Mouse (Mus musculus) heart, adult 2 months (tissue): ENCODE measurements around the gene Mkrn1. TPM values are rescaled to one million over a fixed set of nuclear protein-coding genes. Genes with fewer than 3 reads are reported as not detected.
A peak's percentile ranks its signal among the peaks of the same experiment; 100 is the strongest.
"Not testable (repeated sequence)": the region's sequence is repeated elsewhere in the genome, so short reads cannot be mapped to it uniquely, and the experiment has no call there.

Experiments used
- DNase-seq, 2 experiments: peaks; one replicate each; pipeline ENCODE4 v3.0.0; 2021
- H3K27ac ChIP-seq: fragments of 200-600 bp; 2 replicates; pipeline ENCODE4 v1.8.1; 2022
- H3K27me3 ChIP-seq: fragments of 200-500 bp; 2 replicates; pipeline ENCODE4 v1.6.1; 2012; ENCODE audit warnings: mild to moderate bottlenecking, low read length, inconsistent platforms, mixed read lengths; ENCODE audit not compliant: control insufficient read depth, insufficient read depth
- H3K36me3 ChIP-seq: fragments of 200-500 bp; 2 replicates; pipeline ENCODE4 v1.6.1; 2012; ENCODE audit warnings: low read length, inconsistent platforms; ENCODE audit not compliant: control insufficient read depth, insufficient read depth
- H3K4me1 ChIP-seq: fragments of 200-500 bp; 2 replicates; pipeline ENCODE4 v1.6.1; 2011; ENCODE audit warnings: low read length; ENCODE audit not compliant: control insufficient read depth, insufficient read depth
- H3K4me3 ChIP-seq: fragments of 200-600 bp; 2 replicates; pipeline ENCODE4 v1.8.1; 2022
- H3K79me2 ChIP-seq: fragments of 200-500 bp; replicated peaks from 2 replicates; pipeline ENCODE4 v1.6.1; 2012; ENCODE audit warnings: mild to moderate bottlenecking, inconsistent platforms, low read length, moderate library complexity, mixed read lengths; ENCODE audit not compliant: control insufficient read depth, insufficient read depth
- H3K9ac ChIP-seq: fragments of 200-500 bp; 2 replicates; pipeline ENCODE4 v1.6.1; 2012; ENCODE audit warnings: low read depth, mild to moderate bottlenecking, control low read depth, inconsistent platforms, low read length, mixed read lengths
- CTCF ChIP-seq: fragments of 200-600 bp; IDR thresholded peaks from 2 replicates; pipeline ENCODE4 v1.8.1; 2022; ENCODE audit warnings: antibody characterized with exemption, mild to moderate bottlenecking, moderate library complexity
- EP300 ChIP-seq: fragments of 200-500 bp; IDR thresholded peaks from 2 replicates; pipeline ENCODE4 v1.6.1; 2011; ENCODE audit warnings: low read depth, low read length, control low read depth; ENCODE audit not compliant: insufficient read depth
- POLR2A ChIP-seq: fragments of 200-500 bp; IDR thresholded peaks from 2 replicates; pipeline ENCODE4 v1.6.1; 2011; ENCODE audit warnings: mild to moderate bottlenecking, low read depth, low read length, control low read depth; ENCODE audit not compliant: insufficient read depth
- WGBS: fragments of 180-500 bp; shearing (Covaris S2); methylation state at CpG from one replicate; pipeline ENCODE4 v1.1.7; 2018; 5-methylcytosine and 5-hydroxymethylcytosine counted together
- intact Hi-C: fragments of 180-260 bp; cut with DNase I; formaldehyde crosslinking; loops from one replicate; pipeline ENCODE4 v1.15.1; 2025
- polyA plus RNA-seq: library from polyadenylated mRNA; depleted of rRNA; stranded (reverse); fragments of >200 nt; gene quantifications from 2 replicates; pipeline ENCODE4 v1.2.3, GENCODE M21; 2012
- total RNA-seq, 2 experiments: library from RNA; stranded (reverse); gene quantifications; 2 replicates each; pipeline ENCODE4 v1.2.3; 2021

The Mkrn1 gene
- total and polyA plus RNA-seq, 3 experiments, result 48.8 to 156 (median 49.3) TPM

GRCm38 (mm10) chr6:39372727-39373126 lies 47.5 kb downstream of the Mkrn1 start:
- peak overlapping the region; percentile 8; the same call in 1 of the 2 replicates for H3K9ac ChIP-seq
- no peak overlapping the region for H3K4me3 ChIP-seq
- no peaks in the 10 kb centered on the region for H3K27me3 ChIP-seq
- H3K36me3 ChIP-seq, result peaks cover 2% of the 10 kb centered on the region; the same call in 1 of the 2 replicates
- WGBS, result 24% methylated on average over 7 of the region's 7 CpGs
- TF ChIP-seq EP300 (no peak), CTCF (no peak), POLR2A (no peak)
- H3K27ac ChIP-seq, result peak overlapping the region; percentile 28; the same call in 1 of the 2 replicates
- peaks cover 6% of the 10 kb centered on the region for H3K4me1 ChIP-seq
- H3K79me2 ChIP-seq, result no peaks in the 10 kb centered on the region; the same call in 1 of the 2 replicates
- intact Hi-C loops, result no loop called here
- DNase-seq, result peak; percentile 58 to 75

- TF ChIP-seq EP300 (no peak), CTCF (no peak), POLR2A (no peak)
- no peaks in the 10 kb centered on the region for H3K79me2 ChIP-seq
- H3K27ac ChIP-seq, result no peak overlapping the region
- intact Hi-C loops, result no loop called here
- peaks cover 2% of the 10 kb centered on the region; the same call in 1 of the 2 replicates for H3K36me3 ChIP-seq
- H3K9ac ChIP-seq, result no peak overlapping the region
- peaks cover 6% of the 10 kb centered on the region for H3K4me1 ChIP-seq
- no peaks in the 10 kb centered on the region for H3K27me3 ChIP-seq
- DNase-seq, result no peak
- no peak overlapping the region for H3K4me3 ChIP-seq
Measured at GRCm38 (mm10) chr6:39372042-39372441, 48.2 kb downstream of the Mkrn1 start.

- peaks cover 2% of the 10 kb centered on the region; the same call in 1 of the 2 replicates for H3K36me3 ChIP-seq
- no peak overlapping the region for H3K9ac ChIP-seq
- intact Hi-C loops, result no loop called here
- H3K27me3 ChIP-seq, result no peaks in the 10 kb centered on the region
- TF ChIP-seq CTCF (no peak), EP300 (no peak), POLR2A (no peak)
- no peak for DNase-seq
- peaks cover 4% of the 10 kb centered on the region; the same call in 1 of the 2 replicates for H3K4me1 ChIP-seq
- H3K79me2 ChIP-seq, result no peaks in the 10 kb centered on the region
- H3K4me3 ChIP-seq, result no peak overlapping the region
- 78% methylated on average over 3 of the region's 3 CpGs for WGBS
- no peak overlapping the region for H3K27ac ChIP-seq
Measured at GRCm38 (mm10) chr6:39369631-39370030, 50.6 kb downstream of the Mkrn1 start.

GRCm38 (mm10) chr6:39362684-39363083 lies 57.6 kb downstream of the Mkrn1 start:
- H3K9ac ChIP-seq, result no peak overlapping the region
- TF ChIP-seq POLR2A (no peak), CTCF (no peak), EP300 (no peak)
- no peak overlapping the region for H3K27ac ChIP-seq
- 99% methylated on average over 2 of the region's 2 CpGs for WGBS
- H3K4me1 ChIP-seq, result no peaks in the 10 kb centered on the region
- H3K79me2 ChIP-seq, result no peaks in the 10 kb centered on the region
- H3K27me3 ChIP-seq, result no peaks in the 10 kb centered on the region
- no peaks in the 10 kb centered on the region for H3K36me3 ChIP-seq
- intact Hi-C loops, result no loop called here
- no peak for DNase-seq
- H3K4me3 ChIP-seq, result no peak overlapping the region

GRCm38 (mm10) chr6:39359207-39359606 lies 61.1 kb downstream of the Mkrn1 start:
- H3K4me1 ChIP-seq, intact Hi-C loops, H3K4me3 ChIP-seq, H3K27ac ChIP-seq, H3K79me2 ChIP-seq, H3K36me3 ChIP-seq, H3K9ac ChIP-seq, H3K27me3 ChIP-seq, DNase-seq: not testable (repeated sequence)
- WGBS, result 96% methylated on average over 9 of the region's 9 CpGs

GRCm38 (mm10) chr6:39348946-39349345 lies 71.3 kb downstream of the Mkrn1 start:
- 88% methylated on average over 6 of the region's 6 CpGs for WGBS
- H3K79me2 ChIP-seq, result no peaks in the 10 kb centered on the region
- intact Hi-C loops, result no loop called here
- H3K4me3 ChIP-seq, result no peak overlapping the region
- TF ChIP-seq EP300 (no peak), POLR2A (no peak), CTCF (no peak)
- no peak overlapping the region for H3K9ac ChIP-seq
- no peaks in the 10 kb centered on the region for H3K4me1 ChIP-seq
- no peaks in the 10 kb centered on the region for H3K27me3 ChIP-seq
- no peaks in the 10 kb centered on the region for H3K36me3 ChIP-seq
- DNase-seq, result no peak
- H3K27ac ChIP-seq, result no peak overlapping the region
